Mouse (Mus musculus) effector memory CD4-positive, alpha-beta T cell, adult 7 months (primary cell): ENCODE measurements around the gene Rfc2. TPM values are rescaled to one million over a fixed set of nuclear protein-coding genes. Genes with fewer than 3 reads are reported as not detected.

Experiments
- polyA plus RNA-seq: library from polyadenylated mRNA; unstranded; fragments of 100-300 nt; shearing (Covaris generic); gene quantifications from one replicate; pipeline ENCODE4 v1.2.1, GENCODE M21; 2017

Rfc2 gene
- 102 TPM for polyA plus RNA-seq

GRCm38 (mm10) chr5:134581146-134581545 lies at the start of gene Rfc2:
Gene Rfc2 (plus strand): TSS chr5:134581366.

DNA sequence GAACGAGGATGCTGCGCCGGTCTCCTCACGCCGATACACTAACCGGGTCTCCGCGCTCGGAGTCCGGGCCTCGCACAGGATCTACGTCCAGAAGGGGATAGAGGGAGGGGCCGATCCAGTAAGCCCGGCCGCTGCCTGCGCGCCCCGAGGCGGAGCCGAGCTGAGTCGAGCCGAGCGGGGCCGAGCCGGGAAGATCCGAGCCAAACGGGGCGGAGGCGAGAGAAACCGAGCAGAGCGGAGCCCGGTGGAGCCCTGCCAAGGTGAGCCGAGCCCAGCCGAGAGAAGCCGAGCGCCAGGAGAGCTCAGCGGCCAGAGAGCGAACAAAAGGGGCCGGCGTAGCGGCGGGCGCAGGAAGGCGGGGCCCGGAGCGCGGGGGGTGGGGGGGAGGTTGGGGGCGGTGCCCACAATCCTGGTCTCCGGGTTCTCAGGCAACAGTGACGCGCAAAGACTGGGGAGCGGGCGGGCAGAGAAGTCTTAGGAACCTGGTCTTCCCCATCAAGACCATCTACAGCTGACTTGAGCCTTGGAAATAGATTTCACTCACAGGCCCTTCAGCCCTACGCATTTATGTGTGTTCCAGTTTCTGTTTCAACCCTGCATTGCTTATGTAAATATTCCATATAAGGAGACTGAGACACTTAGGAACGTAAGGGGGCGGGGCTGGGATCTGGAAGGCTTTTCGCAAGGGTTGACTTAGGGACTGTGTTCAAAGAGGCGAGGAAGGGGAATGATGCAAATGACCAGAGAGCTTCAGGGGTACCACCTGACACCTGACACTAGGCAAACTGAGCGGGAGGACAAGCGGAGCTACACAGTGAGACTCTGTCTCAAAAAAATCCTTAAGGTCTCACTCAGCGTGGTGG lies 28.8 kb upstream of the Rfc2 start, which contains the start of gene Clip2:
Gene Clip2 (minus strand): TSS at position 325 of the 863 bp plus-strand sequence.

DNA sequence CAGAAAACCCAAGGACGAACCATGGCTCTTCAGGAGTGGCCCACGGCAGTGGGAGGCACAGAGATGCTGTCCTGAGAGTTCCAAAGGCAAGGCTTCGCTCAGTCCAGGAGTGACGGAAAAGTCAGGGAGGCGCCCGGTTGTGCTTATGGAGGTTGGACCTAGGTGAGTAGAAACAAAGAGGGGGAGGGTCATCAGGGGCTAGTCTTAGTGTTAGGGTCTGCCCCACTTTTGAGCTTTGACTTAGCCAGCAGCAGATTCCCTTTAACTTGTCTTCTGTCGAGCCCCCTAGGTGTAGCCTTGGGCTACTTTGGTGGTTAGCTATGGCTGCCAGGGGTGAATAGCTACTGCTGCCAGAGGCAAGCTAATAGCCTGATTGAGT lies 21.1 kb upstream of the Rfc2 start, which contains the start of gene Syna:
Gene Syna (minus strand): TSS at position 101 of the 379 bp plus-strand sequence.

DNA sequence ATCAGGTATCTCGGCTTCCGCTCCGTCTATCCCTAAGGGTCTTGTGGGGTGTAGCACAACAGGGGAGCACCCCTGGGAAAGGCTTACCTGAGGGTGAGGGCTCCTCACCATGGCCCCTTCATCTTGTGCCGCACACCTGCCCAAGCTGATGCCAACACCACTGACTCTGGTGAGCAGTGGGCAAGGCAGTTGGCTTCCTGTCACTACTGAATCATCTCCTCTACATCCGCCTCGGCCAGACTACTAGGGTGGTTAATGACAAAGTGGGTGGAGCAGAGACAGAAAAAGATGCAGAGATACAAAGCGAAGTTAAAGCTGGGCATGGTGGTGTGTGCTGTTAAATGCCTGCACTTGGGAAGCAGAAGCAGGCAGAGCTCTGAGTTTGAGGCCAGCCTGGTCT lies 33.6 kb downstream of the Rfc2 start, which contains the start of gene Lat2:
Gene Lat2 (minus strand): TSS at position 224 of the 400 bp plus-strand sequence.

GRCm38 (mm10) chr5:134639269-134639682 lies 58.1 kb downstream of the Rfc2 start, which contains the start of gene Eif4h:
Gene Eif4h (minus strand): TSS chr5:134639490.

Other genes with a start within 250 kb of the Rfc2 start
- gene Gtf2ird1, start 124.7 kb upstream of the Rfc2 start, polyA plus RNA-seq: 4.7 TPM
- gene Clip2, start 28.9 kb upstream of the Rfc2 start, polyA plus RNA-seq: 0.35 TPM
- gene Syna, start 21.2 kb upstream of the Rfc2 start, polyA plus RNA-seq: not detected
- gene Lat2, start 33.7 kb downstream of the Rfc2 start, polyA plus RNA-seq: 0.52 TPM
- gene Eif4h, start 58.1 kb downstream of the Rfc2 start, polyA plus RNA-seq: 240 TPM
- 12.7 TPM for gene Limk1, start 107.2 kb downstream of the Rfc2 start, polyA plus RNA-seq
- 0.35 TPM for gene Eln, start 166.0 kb downstream of the Rfc2 start, polyA plus RNA-seq